Mouse (Mus musculus) embryonic facial prominence, embryonic 14.5 days (tissue): Measurements from ENCODE around the gene Adra2a. TPM values are rescaled to one million over a fixed set of nuclear protein-coding genes. Genes with fewer than 3 reads are reported as not detected.

Experiments
- ATAC-seq: fragments of 200-750 bp; cut with Nextera tagmentation; 2 replicates; pipeline ENCODE4 v1.8.0; 2017; ENCODE audit warnings: low read depth, moderate number of reproducible peaks, moderate TSS enrichment
- DNase-seq: peaks from one replicate; pipeline ENCODE4 v3.0.0-alpha.2; 2015; ENCODE audit warnings: low spot score
- H3K27ac ChIP-seq: fragments of 300-500 bp; sonication (generic); replicated peaks from 2 replicates; pipeline ENCODE4 v1.5.1; 2014; ENCODE audit warnings: low read depth, mild to moderate bottlenecking, low read length, moderate library complexity
- H3K27me3 ChIP-seq: fragments of 300-500 bp; sonication (generic); replicated peaks from 2 replicates; pipeline ENCODE4 v1.6.1; 2014; ENCODE audit warnings: low read length; ENCODE audit not compliant: control insufficient read depth, insufficient read depth
- H3K36me3 ChIP-seq: fragments of 300-500 bp; sonication (generic); 2 replicates; pipeline ENCODE4 v1.6.1; 2014; ENCODE audit warnings: low read length, mixed read lengths; ENCODE audit not compliant: control insufficient read depth, insufficient read depth
- H3K4me1 ChIP-seq: fragments of 300-500 bp; sonication (generic); 2 replicates; pipeline ENCODE4 v1.6.1; 2014; ENCODE audit warnings: antibody characterized with exemption, low read length; ENCODE audit not compliant: control insufficient read depth, insufficient read depth
- H3K4me2 ChIP-seq: fragments of 300-500 bp; sonication (generic); 2 replicates; pipeline ENCODE4 v1.6.1; 2014; ENCODE audit warnings: low read depth, mild to moderate bottlenecking, low read length, moderate library complexity, mixed read lengths
- H3K4me3 ChIP-seq: fragments of 300-500 bp; sonication (generic); 2 replicates; pipeline ENCODE4 v1.5.1; 2014; ENCODE audit warnings: low read depth, mild to moderate bottlenecking, low read length
- H3K9ac ChIP-seq: fragments of 300-500 bp; sonication (generic); 2 replicates; pipeline ENCODE4 v1.6.1; 2014; ENCODE audit warnings: low read depth, mild to moderate bottlenecking, low read length, moderate library complexity, mixed read lengths
- H3K9me3 ChIP-seq: fragments of 300-500 bp; sonication (generic); 2 replicates; pipeline ENCODE4 v1.6.1; 2016; ENCODE audit warnings: low read length; ENCODE audit not compliant: control insufficient read depth
- WGBS: fragments of 180-500 bp; shearing (Covaris S2); extraction: QIAGEN DNeasy Blood & Tissue Kit; methylation state at CpG from one replicate; pipeline ENCODE4 v1.1.7; 2014; 5-methylcytosine and 5-hydroxymethylcytosine counted together
- polyA plus RNA-seq: library from polyadenylated mRNA; unstranded; fragments of >200 nt; fragmentation: Nextera tagmentation; extraction: Ambion mirVana; gene quantifications from 2 replicates; pipeline ENCODE4 v1.2.1, GENCODE M21; 2014

The Adra2a gene
- polyA plus RNA-seq, 1 experiment from 2014 or later, result 2.3 TPM

- no peak overlapping the region for H3K4me3 ChIP-seq
- ATAC-seq, result no peak
- no peaks in the 10 kb centered on the region for H3K4me1 ChIP-seq
- no peak for DNase-seq
- no peak overlapping the region for H3K4me2 ChIP-seq
- no peaks in the 10 kb centered on the region for H3K36me3 ChIP-seq
- WGBS, result 78% methylated on average over 7 of the region's 7 CpGs
- H3K27ac ChIP-seq, result no peak overlapping the region
- no peaks in the 10 kb centered on the region for H3K9me3 ChIP-seq
- no peak overlapping the region for H3K9ac ChIP-seq
- no peaks in the 10 kb centered on the region for H3K27me3 ChIP-seq
Observed at GRCm38 (mm10) chr19:54068447-54068846, 24.5 kb downstream of the Adra2a start.

DNA sequence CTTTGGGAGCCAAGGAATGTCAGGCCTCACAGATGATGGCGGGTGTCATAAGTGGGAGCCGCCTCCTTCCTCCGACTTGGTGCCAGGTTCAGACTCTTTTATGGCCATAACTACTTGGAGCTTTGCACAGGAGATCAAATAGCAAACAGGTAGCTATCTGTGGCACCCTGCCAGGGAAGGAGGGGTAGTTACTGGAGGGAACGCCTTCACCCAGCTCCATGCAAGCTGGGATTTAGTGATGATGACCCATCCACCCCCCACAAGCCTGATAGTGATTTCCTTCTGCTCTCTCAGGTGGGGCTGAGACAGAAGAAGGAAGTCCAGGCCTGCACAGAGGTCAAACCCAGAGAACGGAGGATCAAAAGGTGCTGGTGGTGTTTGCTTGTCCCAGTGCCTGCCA, 26.6 kb downstream of the Adra2a start:
- H3K9me3 ChIP-seq, result no peaks in the 10 kb centered on the region
- 77% methylated on average over 5 of the region's 5 CpGs for WGBS

DNA sequence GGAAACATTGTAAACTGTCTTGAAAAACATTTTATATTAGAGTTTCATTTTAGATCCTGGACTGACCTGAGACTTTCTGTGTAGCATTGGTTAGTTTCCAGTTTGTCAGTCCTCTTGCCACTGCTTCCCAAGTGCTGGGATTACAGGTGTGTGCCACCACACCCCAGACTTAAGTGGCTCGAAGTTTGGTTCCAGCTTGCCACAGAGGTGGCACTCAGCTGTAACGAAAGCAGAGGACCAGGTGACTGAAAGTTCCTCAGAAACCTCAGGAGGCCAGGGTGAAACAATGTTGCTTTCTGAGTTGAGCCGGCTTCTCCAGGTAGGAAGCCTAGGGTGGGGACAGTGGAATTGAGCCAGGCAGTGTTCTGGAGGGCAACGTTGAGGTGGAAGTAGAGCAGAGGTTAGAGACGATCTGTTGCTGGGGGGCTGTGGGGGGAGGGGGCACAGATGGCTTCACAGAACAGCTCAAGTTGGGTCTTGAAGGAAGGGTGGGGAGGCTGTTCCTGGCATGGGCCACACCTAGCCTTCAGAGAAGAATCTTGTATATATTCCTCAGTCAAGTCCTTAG, 28.4 kb downstream of the Adra2a start:
- no peak overlapping the region for H3K9ac ChIP-seq
- no peak for ATAC-seq
- no peaks in the 10 kb centered on the region for H3K9me3 ChIP-seq
- H3K4me2 ChIP-seq, result no peak overlapping the region
- H3K4me3 ChIP-seq, result no peak overlapping the region
- WGBS, result 75% methylated on average over 5 of the region's 5 CpGs
- H3K27ac ChIP-seq, result no peak overlapping the region
- no peaks in the 10 kb centered on the region for H3K36me3 ChIP-seq
- no peaks in the 10 kb centered on the region for H3K27me3 ChIP-seq
- no peaks in the 10 kb centered on the region for H3K4me1 ChIP-seq
- no peak for DNase-seq

More for the DNA sequence above, 26.6 kb downstream of the Adra2a start:
- Histone ChIP-seq H3K36me3 (no peaks in the 10 kb centered on the region), H3K4me1 (no peaks in the 10 kb centered on the region), H3K27ac (no peak overlapping the region), H3K4me2 (no peak overlapping the region), H3K9ac (no peak overlapping the region), H3K4me3 (no peak overlapping the region), H3K27me3 (no peaks in the 10 kb centered on the region)
- peak; percentile 30; the same call in 1 of the 2 replicates for ATAC-seq
- peak; percentile 66 for DNase-seq

GRCm38 (mm10) chr19:54076362-54077349, 32.7 kb downstream of the Adra2a start:
- Histone ChIP-seq H3K4me1 (no peaks in the 10 kb centered on the region), H3K27me3 (no peaks in the 10 kb centered on the region), H3K9me3 (no peaks in the 10 kb centered on the region), H3K9ac (no peak overlapping the region), H3K4me3 (no peak overlapping the region), H3K36me3 (no peaks in the 10 kb centered on the region), H3K4me2 (no peak overlapping the region), H3K27ac (no peak overlapping the region)
- no peak for DNase-seq
- WGBS, result 48% methylated on average over 10 of the region's 10 CpGs
- no peak for ATAC-seq

DNA sequence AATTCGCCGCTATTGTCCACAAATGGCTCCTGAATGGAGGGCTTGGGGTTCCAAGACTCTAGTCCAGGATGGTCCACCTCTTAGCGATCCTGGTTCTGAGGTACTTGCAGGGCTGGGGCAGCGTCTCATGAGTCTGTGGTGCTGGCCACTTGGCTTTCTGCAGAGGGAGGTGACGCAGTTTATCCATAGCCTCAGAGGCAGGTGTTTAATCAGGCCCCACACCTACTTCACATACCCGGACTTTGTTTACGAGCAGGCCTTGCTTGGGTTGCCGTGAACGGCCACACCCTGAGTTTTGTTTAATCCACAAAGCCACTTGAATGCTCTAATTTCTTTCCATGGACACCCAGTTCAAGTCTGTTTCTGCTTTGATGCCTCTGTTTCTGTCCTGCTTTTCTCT, 37.4 kb downstream of the Adra2a start:
- H3K9me3 ChIP-seq, result no peaks in the 10 kb centered on the region
- ATAC-seq (no peak), DNase-seq (no peak)
- H3K4me1 ChIP-seq, result no peaks in the 10 kb centered on the region
- no peaks in the 10 kb centered on the region for H3K27me3 ChIP-seq
- H3K36me3 ChIP-seq, result no peaks in the 10 kb centered on the region
- 89% methylated on average over 9 of the region's 9 CpGs for WGBS
- no peak overlapping the region for H3K4me3 ChIP-seq
- no peak overlapping the region for H3K27ac ChIP-seq
- H3K9ac ChIP-seq, result no peak overlapping the region
- no peak overlapping the region for H3K4me2 ChIP-seq

- H3K4me2 ChIP-seq, result no peak overlapping the region
- no peaks in the 10 kb centered on the region for H3K9me3 ChIP-seq
- no peaks in the 10 kb centered on the region for H3K27me3 ChIP-seq
- no peak overlapping the region for H3K4me3 ChIP-seq
- no peaks in the 10 kb centered on the region for H3K4me1 ChIP-seq
- H3K9ac ChIP-seq, result no peak overlapping the region
- WGBS, result 83% methylated on average over 9 of the region's 9 CpGs
- ATAC-seq (no peak), DNase-seq (no peak)
- H3K36me3 ChIP-seq, result no peaks in the 10 kb centered on the region
- H3K27ac ChIP-seq, result no peak overlapping the region
Observed at GRCm38 (mm10) chr19:54081716-54082165, 37.8 kb downstream of the Adra2a start.

DNA sequence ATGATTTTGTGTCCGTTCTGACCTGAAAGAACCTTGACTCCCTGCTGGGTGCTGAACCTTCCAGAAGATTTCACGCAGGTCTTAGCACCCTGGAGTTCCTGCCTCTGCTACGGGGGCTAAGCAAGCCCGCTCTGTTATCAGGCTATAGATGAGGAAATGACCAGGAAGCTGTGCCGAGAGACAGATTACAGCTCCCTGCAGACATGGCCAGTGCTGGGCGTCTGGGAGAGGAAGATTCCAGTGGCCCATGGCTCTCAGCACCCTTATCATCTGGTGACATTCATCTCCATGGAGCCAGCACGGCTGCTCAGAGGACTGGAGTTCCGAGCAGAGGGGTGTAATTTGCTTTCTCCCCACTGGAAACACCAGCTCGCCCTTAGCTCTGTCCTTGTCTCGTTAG, 43.4 kb downstream of the Adra2a start:
- no peak for ATAC-seq
- Histone ChIP-seq H3K27me3 (no peaks in the 10 kb centered on the region), H3K36me3 (no peaks in the 10 kb centered on the region), H3K4me1 (no peaks in the 10 kb centered on the region), H3K9me3 (no peaks in the 10 kb centered on the region), H3K9ac (no peak overlapping the region), H3K4me3 (no peak overlapping the region), H3K4me2 (no peak overlapping the region), H3K27ac (no peak overlapping the region)
- WGBS, result 59% methylated on average over 10 of the region's 10 CpGs
- no peak for DNase-seq

DNA sequence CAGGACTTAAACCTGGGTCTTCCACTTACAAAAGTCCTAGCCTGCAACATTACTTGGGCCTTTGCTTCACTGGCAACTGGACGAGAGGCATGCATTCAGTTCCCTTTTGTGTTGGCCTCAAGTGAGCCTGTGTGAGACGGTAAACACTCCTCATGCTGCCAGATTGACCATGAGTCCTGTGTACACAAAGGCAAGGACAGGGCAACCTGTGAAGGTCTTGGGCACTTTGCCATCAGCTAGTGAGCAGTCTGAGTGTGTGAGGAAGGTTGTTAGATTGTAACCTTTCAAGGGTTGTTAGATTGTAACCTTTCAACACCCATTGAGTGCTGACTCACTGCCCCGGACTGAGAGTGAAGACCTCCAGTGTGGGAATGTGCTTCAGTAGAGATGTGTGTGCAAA, 49.6 kb downstream of the Adra2a start:
- WGBS, result 83% methylated on average over 3 of the region's 3 CpGs

More for the DNA sequence above, 49.6 kb downstream of the Adra2a start:
- H3K27ac ChIP-seq, result no peak overlapping the region
- DNase-seq, result no peak
- no peak overlapping the region for H3K4me3 ChIP-seq
- 0 out of 2 replicates have a peak, but pooled peaks cover 4% of the 10 kb centered on the region for H3K27me3 ChIP-seq
- no peak for ATAC-seq
- no peak overlapping the region for H3K9ac ChIP-seq
- H3K9me3 ChIP-seq, result no peaks in the 10 kb centered on the region
- peaks cover 6% of the 10 kb centered on the region for H3K4me1 ChIP-seq
- no peak overlapping the region for H3K4me2 ChIP-seq
- H3K36me3 ChIP-seq, result no peaks in the 10 kb centered on the region
